ENCODE assay signal across 9 mouse cellular contexts in the genomic region with DNA sequence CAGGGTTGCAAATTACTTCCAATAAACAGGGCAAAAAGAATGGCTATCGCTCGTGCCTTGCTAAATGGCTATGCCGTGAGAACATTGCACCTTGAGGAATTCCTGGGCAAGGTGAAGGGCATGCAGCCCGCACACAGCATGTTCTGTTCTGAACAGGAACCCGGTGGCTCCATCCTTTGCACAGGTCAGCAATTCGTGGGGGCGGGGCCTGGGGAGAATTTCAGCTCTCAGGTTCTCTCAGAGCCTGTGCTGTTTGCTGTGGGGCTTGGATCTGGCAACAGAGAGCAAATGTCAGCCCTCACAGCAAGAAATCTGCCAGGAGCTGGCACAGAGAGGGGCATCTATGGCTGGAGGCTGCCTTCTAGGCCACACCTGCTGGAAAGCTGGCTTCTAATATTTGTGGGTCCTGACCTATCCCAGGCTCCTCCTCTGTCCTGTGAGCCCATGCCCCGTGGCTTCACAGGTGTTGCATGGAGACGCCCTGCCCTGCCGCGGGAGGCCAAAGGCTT. TPM values are rescaled to one million over a fixed set of nuclear protein-coding genes. Genes with fewer than 3 reads are reported as not detected.
A peak's percentile ranks its signal among the peaks of the same experiment; 100 is the strongest.
DNase-seq lines count a peak whose midpoint lies in the region; ATAC-seq and TF ChIP-seq lines count a peak whose summit lies in the region.
"Had no signal": no experiment of that assay in that cellular context is flagged by ENCODE, and none has a peak within 500 bp of the region (broad histone marks: within the 10 kb centered on the region; RNA-seq: fewer than 3 reads in every experiment).

No protein-coding gene starts in this region.

- DNase-seq in hindbrain, postnatal 0 days (ENCODE audit: low spot score), result no peak
- peak; percentile 61 for DNase-seq in cerebellum, adult 11-12 months
- peak; percentile 21 for DNase-seq in lung, postnatal 14 days
- DNase-seq in right cerebral cortex, postnatal 25 days, result no peak
- no peak for DNase-seq in heart, embryonic 10.5 days (ENCODE audit: low spot score)

- WGBS in hindbrain, embryonic 15.5 days, result 64% methylated on average over 11 of the region's 11 CpGs
- WGBS in hindbrain, postnatal 0 days, result 63% methylated on average over 11 of the region's 11 CpGs
- 58% methylated on average over 11 of the region's 11 CpGs for WGBS in intestine, embryonic 16.5 days
- 55% methylated on average over 11 of the region's 11 CpGs for WGBS in neural tube, embryonic 15.5 days
- WGBS in heart, embryonic 10.5 days, result 70% methylated on average over 11 of the region's 11 CpGs

- H3K4me2 ChIP-seq in hindbrain, embryonic 15.5 days, result no peak overlapping the region
- H3K4me2 ChIP-seq in hindbrain, postnatal 0 days (ENCODE audit: low read depth, low read length), result no peak overlapping the region
- no peak overlapping the region for H3K4me2 ChIP-seq in intestine, embryonic 16.5 days (ENCODE audit: low read depth, low read length)
- no peak overlapping the region for H3K4me2 ChIP-seq in neural tube, embryonic 15.5 days
- H3K4me2 ChIP-seq: liver, embryonic 11.5 days had no signal

- H3K27ac ChIP-seq in hindbrain, embryonic 15.5 days (replicated peaks), result no peak overlapping the region
- H3K27ac ChIP-seq in hindbrain, postnatal 0 days, result no peak overlapping the region
- no peak overlapping the region for H3K27ac ChIP-seq in intestine, embryonic 16.5 days (ENCODE audit: low read length)
- H3K27ac ChIP-seq in neural tube, embryonic 15.5 days (replicated peaks), result no peak overlapping the region
- H3K27ac ChIP-seq in heart, embryonic 10.5 days, result no peak overlapping the region

- no peaks in the 10 kb centered on the region for H3K9me3 ChIP-seq in hindbrain, embryonic 15.5 days
- no peaks in the 10 kb centered on the region for H3K9me3 ChIP-seq in hindbrain, postnatal 0 days (ENCODE audit: low read length)
- H3K9me3 ChIP-seq in intestine, embryonic 16.5 days (ENCODE audit: control insufficient read depth, low read length), result no peaks in the 10 kb centered on the region
- no peaks in the 10 kb centered on the region for H3K9me3 ChIP-seq in neural tube, embryonic 15.5 days (replicated peaks)
- H3K9me3 ChIP-seq in heart, embryonic 10.5 days, result no peaks in the 10 kb centered on the region

- TF ChIP-seq CTCF in hindbrain, postnatal 0 days (IDR thresholded peaks at IDR 0.05; ENCODE audit: low read depth), result no peak

- no peak overlapping the region for H3K4me3 ChIP-seq in hindbrain, embryonic 15.5 days
- no peak overlapping the region for H3K4me3 ChIP-seq in hindbrain, postnatal 0 days (ENCODE audit: low read length)
- no peak overlapping the region for H3K4me3 ChIP-seq in intestine, embryonic 16.5 days (ENCODE audit: low read length)
- no peak overlapping the region for H3K4me3 ChIP-seq in neural tube, embryonic 15.5 days (replicated peaks)
- no peak overlapping the region for H3K4me3 ChIP-seq in heart, embryonic 10.5 days

- H3K9ac ChIP-seq in hindbrain, embryonic 15.5 days, result peak overlapping the region; percentile 11; the same call in 1 of the 2 replicates
- H3K9ac ChIP-seq in hindbrain, postnatal 0 days (replicated peaks; ENCODE audit: low read length), result no peak overlapping the region
- H3K9ac ChIP-seq in intestine, embryonic 16.5 days (ENCODE audit: low read depth, low read length), result 0 out of 2 replicates have a peak overlapping the region, but pooled peaks have one; percentile 20
- H3K9ac ChIP-seq in neural tube, embryonic 15.5 days (replicated peaks), result no peak overlapping the region

- peaks cover 6% of the 10 kb centered on the region for H3K4me1 ChIP-seq in hindbrain, embryonic 15.5 days (replicated peaks)
- no peaks in the 10 kb centered on the region for H3K4me1 ChIP-seq in hindbrain, postnatal 0 days (ENCODE audit: insufficient read depth, low read length)
- H3K4me1 ChIP-seq in intestine, embryonic 16.5 days (ENCODE audit: control insufficient read depth, insufficient read depth, low read length), result peaks cover 15% of the 10 kb centered on the region
- H3K4me1 ChIP-seq in neural tube, embryonic 15.5 days, result peaks cover 6% of the 10 kb centered on the region; the same call in 1 of the 2 replicates
- H3K4me1 ChIP-seq in heart, embryonic 10.5 days, result peaks cover 22% of the 10 kb centered on the region

- no peaks in the 10 kb centered on the region for H3K36me3 ChIP-seq in hindbrain, embryonic 15.5 days
- H3K36me3 ChIP-seq in hindbrain, postnatal 0 days (ENCODE audit: insufficient read depth, low read length), result no peaks in the 10 kb centered on the region
- H3K36me3 ChIP-seq in intestine, embryonic 16.5 days (ENCODE audit: control insufficient read depth, insufficient read depth, low read length), result no peaks in the 10 kb centered on the region
- H3K36me3 ChIP-seq in neural tube, embryonic 15.5 days, result no peaks in the 10 kb centered on the region
- no peaks in the 10 kb centered on the region for H3K36me3 ChIP-seq in heart, embryonic 10.5 days

- no peaks in the 10 kb centered on the region; the same call in 1 of the 2 replicates for H3K27me3 ChIP-seq in hindbrain, embryonic 15.5 days
- H3K27me3 ChIP-seq in hindbrain, postnatal 0 days (ENCODE audit: insufficient read depth, low read length), result no peaks in the 10 kb centered on the region
- no peaks in the 10 kb centered on the region for H3K27me3 ChIP-seq in intestine, embryonic 16.5 days (replicated peaks; ENCODE audit: control insufficient read depth, insufficient read depth, low read length)
- 0 out of 2 replicates have a peak, but pooled peaks cover 6% of the 10 kb centered on the region for H3K27me3 ChIP-seq in neural tube, embryonic 15.5 days (replicated peaks)
- H3K27me3 ChIP-seq in heart, embryonic 10.5 days (ENCODE audit: insufficient read depth, poor library complexity, severe bottlenecking), result peaks cover 10% of the 10 kb centered on the region; the same call in 1 of the 2 replicates

- no peak for ATAC-seq in hindbrain, embryonic 15.5 days (ENCODE audit: low FRiP score, low read depth)
- ATAC-seq in hindbrain, postnatal 0 days, result no peak
- ATAC-seq in intestine, embryonic 16.5 days, result peak; percentile 34; the same call in 1 of the 2 replicates
- ATAC-seq in neural tube, embryonic 15.5 days (ENCODE audit: low FRiP score), result no peak

RNA-seq across cellular contexts. Expression of a gene that starts 19.7 kb away (rescaled TPM):
- polyA plus RNA-seq in hindbrain, embryonic 15.5 days (2015; fragmentation: Nextera tagmentation; extraction: Ambion mirVana), result 57.9 and 89.0 TPM in 2 replicates
- total RNA-seq in hindbrain, postnatal 0 days (2014; rRNA removed), result 18.3 and 19.0 TPM in 2 replicates
- 38.6 and 43.3 TPM in 2 replicates for polyA plus RNA-seq in hindbrain, postnatal 0 days (2015; fragmentation: Nextera tagmentation; extraction: Ambion mirVana)
- polyA plus RNA-seq in intestine, embryonic 16.5 days (2015; fragmentation: Nextera tagmentation; extraction: Ambion mirVana), result 36.4 and 40.8 TPM in 2 replicates
- 32.1 and 35.4 TPM in 2 replicates for polyA plus RNA-seq in neural tube, embryonic 15.5 days (2015; fragmentation: Nextera tagmentation; extraction: Ambion mirVana)
- 53.3 and 61.0 TPM in 2 replicates for polyA plus RNA-seq in heart, embryonic 10.5 days (2016; fragmentation: Nextera tagmentation; extraction: Ambion mirVana)

Comparison
In these comparisons a context has a peak if more than half of its experiments do, and no peak if none do; other contexts are left out.
1. H3K9ac ChIP-seq: peak in hindbrain, embryonic 15.5 days (single experiment) and intestine, embryonic 16.5 days (single experiment); none in hindbrain, postnatal 0 days (single experiment) and neural tube, embryonic 15.5 days (single experiment).
2. DNase-seq: peak in cerebellum, adult 11-12 months (single experiment) and lung, postnatal 14 days (single experiment); none in hindbrain, postnatal 0 days (single experiment), right cerebral cortex, postnatal 25 days (single experiment) and heart, embryonic 10.5 days (single experiment).